Mouse (Mus musculus): ENCODE measurements around the gene Ntrk3.

Gene Ntrk3

GRCm38 (mm10) chr7:78720989-78721816 is 16.6 kb downstream of the Ntrk3 start:
- in situ Hi-C loops (cut with MseI, MboI): no loop called here

- in situ Hi-C loops (cut with MseI, MboI): no loop called here
These were observed 17.9 kb downstream of the Ntrk3 start for GRCm38 (mm10) chr7:78719795-78720460.

GRCm38 (mm10) chr7:78719117-78719516 is 18.7 kb downstream of the Ntrk3 start:
- in situ Hi-C loops (cut with MseI, MboI): no loop called here

GRCm38 (mm10) chr7:78718191-78718609 is 19.6 kb downstream of the Ntrk3 start:
- in situ Hi-C loops (cut with MseI, MboI): no loop called here

- in situ Hi-C loops (cut with MseI, MboI): no loop called here
These were observed 30.1 kb downstream of the Ntrk3 start for GRCm38 (mm10) chr7:78707708-78708107.

GRCm38 (mm10) chr7:78707122-78707521 is 30.7 kb downstream of the Ntrk3 start:
- in situ Hi-C loops (cut with MseI, MboI): no loop called here

GRCm38 (mm10) chr7:78702676-78703075 is 35.1 kb downstream of the Ntrk3 start:
- in situ Hi-C loops (cut with MseI, MboI): no loop called here

- in situ Hi-C loops (cut with MseI, MboI): no loop called here
These were observed 42.6 kb downstream of the Ntrk3 start for GRCm38 (mm10) chr7:78695200-78695599.

- in situ Hi-C loops (cut with MseI, MboI): no loop called here
These were observed 44.7 kb downstream of the Ntrk3 start for GRCm38 (mm10) chr7:78693148-78693547.

- in situ Hi-C loops (cut with MseI, MboI): no loop called here
These were observed 46.9 kb downstream of the Ntrk3 start for GRCm38 (mm10) chr7:78690956-78691355.

GRCm38 (mm10) chr7:78684943-78685342 is 52.9 kb downstream of the Ntrk3 start:
- in situ Hi-C loops (cut with MseI, MboI): no loop called here

GRCm38 (mm10) chr7:78680871-78681270 is 56.9 kb downstream of the Ntrk3 start:
- in situ Hi-C loops (cut with MseI, MboI): no loop called here

GRCm38 (mm10) chr7:78669407-78669806 is 68.4 kb downstream of the Ntrk3 start:
- in situ Hi-C loops (cut with MseI, MboI): no loop called here

- in situ Hi-C loops (cut with MseI, MboI): no loop called here
These were observed 68.9 kb downstream of the Ntrk3 start for GRCm38 (mm10) chr7:78668916-78669315.

GRCm38 (mm10) chr7:78668003-78668635 is 69.7 kb downstream of the Ntrk3 start:
- in situ Hi-C loops (cut with MseI, MboI): no loop called here

- in situ Hi-C loops (cut with MseI, MboI): no loop called here
These were observed 77.0 kb downstream of the Ntrk3 start for GRCm38 (mm10) chr7:78660832-78661231.

- in situ Hi-C loops (cut with MseI, MboI): no loop called here
These were observed 78.0 kb downstream of the Ntrk3 start for GRCm38 (mm10) chr7:78659846-78660245.

GRCm38 (mm10) chr7:78658026-78658425 is 79.8 kb downstream of the Ntrk3 start:
- in situ Hi-C loops (cut with MseI, MboI): no loop called here

GRCm38 (mm10) chr7:78656181-78656580 is 81.6 kb downstream of the Ntrk3 start:
- in situ Hi-C loops (cut with MseI, MboI): no loop called here

GRCm38 (mm10) chr7:78653686-78654085 is 84.1 kb downstream of the Ntrk3 start:
- in situ Hi-C loops (cut with MseI, MboI): no loop called here

- in situ Hi-C loops (cut with MseI, MboI): no loop called here
These were observed 85.5 kb downstream of the Ntrk3 start for GRCm38 (mm10) chr7:78652296-78652695.

GRCm38 (mm10) chr7:78651540-78651939 is 86.3 kb downstream of the Ntrk3 start:
- in situ Hi-C loops (cut with MseI, MboI): no loop called here

GRCm38 (mm10) chr7:78643667-78644066 is 94.1 kb downstream of the Ntrk3 start:
- in situ Hi-C loops (cut with MseI, MboI): no loop called here

Measured in mouse trophoblast stem cell (cell line).